Mouse (Mus musculus): ENCODE results near the gene Dcxr. TPM values are rescaled to one million over a fixed set of nuclear protein-coding genes. Genes with fewer than 3 reads are reported as not detected.

Dcxr gene
- 5.6 and 6.1 TPM in 2 replicates for total RNA-seq (2023)

GRCm38 (mm10) chr11:120727169-120727527 is at the start of gene Dcxr:
TSS of gene Dcxr (minus strand) at chr11:120727281.

GRCm38 (mm10) chr11:120762672-120763041 is 35.6 kb upstream of the Dcxr start, which contains the start of gene Hmga1b:
TSS of gene Hmga1b (plus strand) at chr11:120762794.

GRCm38 (mm10) chr11:120731858-120732680 is 5.0 kb upstream of the Dcxr start, which contains the start of gene Cbr2:
TSS of gene Cbr2 (minus strand) at chr11:120732114.

GRCm38 (mm10) chr11:120721124-120722066 is 5.7 kb downstream of the Dcxr start, which contains the start of gene Rac3:
TSS of gene Rac3 (plus strand) at chr11:120721470.

GRCm38 (mm10) chr11:120713580-120714518 is 13.2 kb downstream of the Dcxr start, which contains the start of the genes Cenpx and Lrrc45:
TSS of gene Cenpx (minus strand) at chr11:120713738.
TSS of gene Lrrc45 (plus strand) at chr11:120713925.

Other genes starting within 250 kb of the Dcxr start
- gene Mrpl12, start 242.7 kb downstream of the Dcxr start, total RNA-seq (2023), result 12.8 and 16.8 TPM in 2 replicates
- gene Slc25a10, start 235.4 kb downstream of the Dcxr start, total RNA-seq (2023), result 11.2 and 13.4 TPM in 2 replicates
- gene Gcgr, start 196.6 kb downstream of the Dcxr start, total RNA-seq (2023), result not detected in 2 replicates
- gene Mcrip1, start 177.6 kb downstream of the Dcxr start, total RNA-seq (2023), result 28.8 and 31.9 TPM in 2 replicates
- gene Ppp1r27, start 176.1 kb downstream of the Dcxr start, total RNA-seq (2023), result not detected in 2 replicates
- gene P4hb, start 154.0 kb downstream of the Dcxr start, total RNA-seq (2023), result 245 and 272 TPM in 2 replicates
- gene Arhgdia, start 145.7 kb downstream of the Dcxr start, total RNA-seq (2023), result 428 and 459 TPM in 2 replicates
- gene Alyref, start 128.9 kb downstream of the Dcxr start, total RNA-seq (2023), result 116 and 122 TPM in 2 replicates
- gene Anapc11, start 128.9 kb downstream of the Dcxr start, total RNA-seq (2023), result 36.8 and 40.0 TPM in 2 replicates
- gene Npb, start 118.8 kb downstream of the Dcxr start, total RNA-seq (2023), result 1.5 TPM in 1 of 2 replicates, not detected in the other
- 28.9 and 43.8 TPM in 2 replicates for gene Pcyt2, start 109.3 kb downstream of the Dcxr start, total RNA-seq (2023)
- gene Sirt7, start 102.0 kb downstream of the Dcxr start, total RNA-seq (2023), result 114 and 133 TPM in 2 replicates
- gene Mafg, start 93.7 kb downstream of the Dcxr start, total RNA-seq (2023), result 122 and 149 TPM in 2 replicates
- 1.4 and 1.5 TPM in 2 replicates for gene Pycr1, start 83.5 kb downstream of the Dcxr start, total RNA-seq (2023)
- not detected in 2 replicates for gene Myadml2, start 79.1 kb downstream of the Dcxr start, total RNA-seq (2023)
- not detected in 2 replicates for gene Notum, start 66.1 kb downstream of the Dcxr start, total RNA-seq (2023)
- gene Aspscr1, start 54.3 kb downstream of the Dcxr start, total RNA-seq (2023), result 82.0 and 103 TPM in 2 replicates
- gene Cenpx, start 13.5 kb downstream of the Dcxr start, total RNA-seq (2023), result 30.2 and 33.5 TPM in 2 replicates
- gene Lrrc45, start 13.4 kb downstream of the Dcxr start, total RNA-seq (2023), result 9.1 and 10.4 TPM in 2 replicates
- 0.88 and 1.2 TPM in 2 replicates for gene Rac3, start 5.8 kb downstream of the Dcxr start, total RNA-seq (2023)
- 2.3 and 2.9 TPM in 2 replicates for gene Cbr2, start 4.8 kb upstream of the Dcxr start, total RNA-seq (2023)
- 36.2 and 41.5 TPM in 2 replicates for gene Hmga1b, start 35.5 kb upstream of the Dcxr start, total RNA-seq (2023)
- 12.0 and 12.2 TPM in 2 replicates for gene Rfng, start 56.9 kb upstream of the Dcxr start, total RNA-seq (2023)
- 34.8 and 43.3 TPM in 2 replicates for gene Gps1, start 57.0 kb upstream of the Dcxr start, total RNA-seq (2023)
- gene Dus1l, start 69.1 kb upstream of the Dcxr start, total RNA-seq (2023), result 23.4 and 32.1 TPM in 2 replicates
- 18.5 and 25.7 TPM in 2 replicates for gene Fasn, start 97.3 kb upstream of the Dcxr start, total RNA-seq (2023)
- gene Ccdc57, start 205.6 kb upstream of the Dcxr start, total RNA-seq (2023), result 3.4 and 4.2 TPM in 2 replicates
- gene Slc16a3, start 221.2 kb upstream of the Dcxr start, total RNA-seq (2023), result 470 and 646 TPM in 2 replicates